In genomic region chr10:63428243-63429022, GRCm38 (mm10) we compare ENCODE assay signal across 9 mouse cellular contexts. TPM values are rescaled to one million over a fixed set of nuclear protein-coding genes. Genes with fewer than 3 reads are reported as not detected.
A peak's percentile ranks its signal among the peaks of the same experiment; 100 is the strongest.
DNase-seq lines count a peak whose midpoint lies in the region; ATAC-seq and TF ChIP-seq lines count a peak whose summit lies in the region.
"Had no signal": no experiment of that assay in that cellular context is flagged by ENCODE, and none has a peak within 500 bp of the region (broad histone marks: within the 10 kb centered on the region; RNA-seq: fewer than 3 reads in every experiment).

No protein-coding gene starts in this region.

- no peaks in the 10 kb centered on the region for H3K9me3 ChIP-seq in kidney, embryonic 16.5 days (ENCODE audit: low read length)
- H3K9me3 ChIP-seq in neural tube, embryonic 15.5 days (replicated peaks) = no peaks in the 10 kb centered on the region

- no peaks in the 10 kb centered on the region; the same call in 1 of the 2 replicates for H3K4me1 ChIP-seq in heart, adult 2 months (ENCODE audit: control insufficient read depth, insufficient read depth, low read length)
- no peaks in the 10 kb centered on the region; the same call in 1 of the 2 replicates for H3K4me1 ChIP-seq in kidney, embryonic 16.5 days (ENCODE audit: insufficient read depth, low read length)
- no peaks in the 10 kb centered on the region for H3K4me1 ChIP-seq in lung, adult 2 months (ENCODE audit: control insufficient read depth, insufficient read depth, low read length)
- peaks cover 6% of the 10 kb centered on the region; the same call in 1 of the 2 replicates for H3K4me1 ChIP-seq in neural tube, embryonic 15.5 days

- TF ChIP-seq EP300 in heart, adult 2 months (IDR thresholded peaks at IDR 0.05; ENCODE audit: insufficient read depth, low read depth, low read length) = no peak

- H3K36me3 ChIP-seq in C2C12 (ENCODE audit: control insufficient read depth, insufficient read depth) = no peaks in the 10 kb centered on the region
- H3K36me3 ChIP-seq in heart, adult 2 months (ENCODE audit: control insufficient read depth, insufficient read depth, low read length) = no peaks in the 10 kb centered on the region
- H3K36me3 ChIP-seq in kidney, embryonic 16.5 days (ENCODE audit: insufficient read depth, low read length) = no peaks in the 10 kb centered on the region
- no peaks in the 10 kb centered on the region for H3K36me3 ChIP-seq in neural tube, embryonic 15.5 days

- intact Hi-C loops in heart, adult 2 months (cut with DNase I) = loop anchor here (1.0 to 2.0 kb wide), 3 partner anchors 28 to 89 kb away; partner anchors contain the start of gene Dnajc12

- DNase-seq in MEL-GATA-1-ER (ENCODE audit: extremely low read depth, low read depth) = peak; percentile 44
- DNase-seq in cerebellum, postnatal 36 days = peak; percentile 30 to 31
- DNase-seq in heart, adult 2 months = peak; percentile 43 to 47
- DNase-seq in lung, adult 2 months = no peak

- peak overlapping the region; percentile 83 for H3K4me2 ChIP-seq in kidney, embryonic 16.5 days (replicated peaks; ENCODE audit: low read depth, low read length)
- H3K4me2 ChIP-seq in neural tube, embryonic 15.5 days = peak overlapping the region; percentile 80

- ATAC-seq in kidney, embryonic 16.5 days (ENCODE audit: low FRiP score, low TSS enrichment) = no peak
- ATAC-seq in neural tube, embryonic 15.5 days (ENCODE audit: low FRiP score) = no peak; the same call in 1 of the 2 replicates
- ATAC-seq in megakaryocyte-erythroid progenitor cell, adult 5-6 weeks (replicated peaks; ENCODE audit: low FRiP score, low TSS enrichment, poor library complexity, severe bottlenecking) = no peak

- H3ac ChIP-seq in C2C12 (ENCODE audit: control insufficient read depth, insufficient read length, low read depth) = peak overlapping the region; percentile 45

- peak overlapping the region; percentile 48 for H3K27ac ChIP-seq in heart, adult 2 months
- peak overlapping the region; percentile 39; the same call in 1 of the 2 replicates for H3K27ac ChIP-seq in kidney, embryonic 16.5 days (ENCODE audit: low read length)
- H3K27ac ChIP-seq in neural tube, embryonic 15.5 days (replicated peaks) = peak overlapping the region; percentile 48

- peak overlapping the region; percentile 1; the same call in 1 of the 2 replicates for H3K9ac ChIP-seq in heart, adult 2 months (ENCODE audit: low read depth, low read length)
- peak overlapping the region; percentile 66 for H3K9ac ChIP-seq in kidney, embryonic 16.5 days (replicated peaks; ENCODE audit: low read length)
- H3K9ac ChIP-seq in neural tube, embryonic 15.5 days (replicated peaks) = peak overlapping the region; percentile 56

- TF ChIP-seq POLR2A in heart, adult 2 months (IDR thresholded peaks at IDR 0.05; ENCODE audit: insufficient read depth, low read depth, low read length) = no peak
- no peak for TF ChIP-seq POLR2A in lung, adult 2 months (IDR thresholded peaks at IDR 0.05; ENCODE audit: borderline replicate concordance, extremely low read depth, low read depth, low read length)

- TF ChIP-seq CTCF in C2C12 (IDR thresholded peaks at IDR 0.05; ENCODE audit: control insufficient read depth, insufficient read depth, insufficient read length) = no peak
- no peak for TF ChIP-seq CTCF in heart, adult 2 months (IDR thresholded peaks at IDR 0.05)
- TF ChIP-seq CTCF in lung, adult 2 months (IDR thresholded peaks at IDR 0.05; ENCODE audit: insufficient read depth, low read length) = no peak

- no peaks in the 10 kb centered on the region for H3K79me2 ChIP-seq in C2C12 (ENCODE audit: control insufficient read depth, insufficient read depth)
- H3K79me2 ChIP-seq in heart, adult 2 months (replicated peaks; ENCODE audit: control insufficient read depth, insufficient read depth, low read length) = no peaks in the 10 kb centered on the region

- peak overlapping the region; percentile 84 for H3K4me3 ChIP-seq in C2C12 (ENCODE audit: insufficient read depth, poor library complexity, severe bottlenecking)
- H3K4me3 ChIP-seq in heart, adult 2 months = peak overlapping the region; percentile 87
- H3K4me3 ChIP-seq in kidney, embryonic 16.5 days (ENCODE audit: low read length) = peak overlapping the region; percentile 81
- H3K4me3 ChIP-seq in lung, adult 2 months (replicated peaks; ENCODE audit: extremely low read depth, low read depth, low read length) = peak overlapping the region; percentile 66
- peak overlapping the region; percentile 74 for H3K4me3 ChIP-seq in neural tube, embryonic 15.5 days (replicated peaks)

- 15% methylated on average over 19 of the region's 19 CpGs for WGBS in heart, adult 2 months
- whole genome bisulfite sequencing in kidney, embryonic 16.5 days = 21% methylated on average over 19 of the region's 19 CpGs
- 14% methylated on average over 19 of the region's 19 CpGs for WGBS in lung, adult 2 months
- 27% methylated on average over 19 of the region's 19 CpGs for WGBS in neural tube, embryonic 15.5 days

- no peaks in the 10 kb centered on the region for H3K27me3 ChIP-seq in C2C12 (ENCODE audit: control insufficient read depth, insufficient read depth, insufficient read length)
- no peaks in the 10 kb centered on the region for H3K27me3 ChIP-seq in heart, adult 2 months (ENCODE audit: control insufficient read depth, insufficient read depth, low read length)
- H3K27me3 ChIP-seq in kidney, embryonic 16.5 days (ENCODE audit: insufficient read depth, low read length) = no peaks in the 10 kb centered on the region
- no peaks in the 10 kb centered on the region for H3K27me3 ChIP-seq in neural tube, embryonic 15.5 days (replicated peaks)

- no peaks in the 10 kb centered on the region for H3K79me3 ChIP-seq in C2C12 (ENCODE audit: low read depth)

TF ChIP-seq in C2C12, 6 proteins besides CTCF, POLR2A, EP300 and RAD21:
- TF ChIP-seq MYOD1 (IDR thresholded peaks at IDR 0.05; ENCODE audit: control insufficient read depth, insufficient read length, low read depth) = no peak
- TF ChIP-seq MAX (IDR thresholded peaks at IDR 0.05) = no peak
- TF ChIP-seq FOSL1 (IDR thresholded peaks at IDR 0.05; ENCODE audit: insufficient read depth, low read length, poor library complexity, severe bottlenecking) = no peak
- no peak for TF ChIP-seq MYOG (IDR thresholded peaks at IDR 0.05; ENCODE audit: control insufficient read depth, extremely low read depth, insufficient read length)
- no peak for TF ChIP-seq CEBPB (IDR thresholded peaks at IDR 0.05; ENCODE audit: low read depth)

RNA-seq across cellular contexts. Expression of gene Ctnna3, which starts 1.5 kb away (rescaled TPM):
- 0.01 TPM for polyA plus RNA-seq in C2C12 (2012; fragmentation: generic; extraction: Trizol)
- total RNA-seq in heart, adult 2 months (2021) = 10 to 100 TPM; 46.9 to 54.6 TPM
- 6.4 and 18.6 TPM in 2 replicates for polyA plus RNA-seq in heart, adult 2 months (2012; rRNA removed)
- polyA plus RNA-seq in kidney, embryonic 16.5 days (2015; fragmentation: Nextera tagmentation; extraction: Ambion mirVana) = 0.49 and 0.55 TPM in 2 replicates
- polyA plus RNA-seq in lung, adult 2 months (2012; rRNA removed) = 0.12 and 0.33 TPM in 2 replicates
- 7.9 and 9.5 TPM in 2 replicates for polyA plus RNA-seq in neural tube, embryonic 15.5 days (2015; fragmentation: Nextera tagmentation; extraction: Ambion mirVana)
- not detected in 2 replicates for total RNA-seq in megakaryocyte-erythroid progenitor cell, adult 5-6 weeks (2014; fragmentation: Nextera tagmentation)
- total RNA-seq in megakaryocyte-erythroid progenitor cell, adult 5-6 weeks (2017) = not detected in 2 replicates

RNA-seq across cellular contexts. Expression of gene Gm7075, which starts 6.8 kb away (rescaled TPM):
- not detected for polyA plus RNA-seq in C2C12 (2012; fragmentation: generic; extraction: Trizol)
- total RNA-seq in heart, adult 2 months (2021) = not detected
- not detected in 2 replicates for polyA plus RNA-seq in heart, adult 2 months (2012; rRNA removed)
- not detected in 2 replicates for polyA plus RNA-seq in kidney, embryonic 16.5 days (2015; fragmentation: Nextera tagmentation; extraction: Ambion mirVana)
- not detected in 2 replicates for polyA plus RNA-seq in lung, adult 2 months (2012; rRNA removed)
- polyA plus RNA-seq in neural tube, embryonic 15.5 days (2015; fragmentation: Nextera tagmentation; extraction: Ambion mirVana) = not detected in 2 replicates
- total RNA-seq in megakaryocyte-erythroid progenitor cell, adult 5-6 weeks (2014; fragmentation: Nextera tagmentation) = not detected in 2 replicates
- not detected in 2 replicates for total RNA-seq in megakaryocyte-erythroid progenitor cell, adult 5-6 weeks (2017)
- total RNA-seq: layer of hippocampus, adult 18-20 months had no signal

RNA-seq across cellular contexts. Expression of gene Dnajc12, which starts 46.2 kb away (rescaled TPM):
- polyA plus RNA-seq in C2C12 (2012; fragmentation: generic; extraction: Trizol) = 2.8 TPM
- 10 to 100 TPM; 11.6 to 13.5 TPM for total RNA-seq in heart, adult 2 months (2021)
- polyA plus RNA-seq in heart, adult 2 months (2012; rRNA removed) = 3.5 and 3.9 TPM in 2 replicates
- 10.3 and 16.3 TPM in 2 replicates for polyA plus RNA-seq in kidney, embryonic 16.5 days (2015; fragmentation: Nextera tagmentation; extraction: Ambion mirVana)
- 1.7 and 2.8 TPM in 2 replicates for polyA plus RNA-seq in lung, adult 2 months (2012; rRNA removed)
- 25.4 and 27.5 TPM in 2 replicates for polyA plus RNA-seq in neural tube, embryonic 15.5 days (2015; fragmentation: Nextera tagmentation; extraction: Ambion mirVana)
- 0.68 and 1.0 TPM in 2 replicates for total RNA-seq in megakaryocyte-erythroid progenitor cell, adult 5-6 weeks (2014; fragmentation: Nextera tagmentation)
- 2.5 and 2.8 TPM in 2 replicates for total RNA-seq in megakaryocyte-erythroid progenitor cell, adult 5-6 weeks (2017)

RNA-seq across cellular contexts. Expression of gene Sirt1, which starts 46.9 kb away (rescaled TPM):
- polyA plus RNA-seq in C2C12 (2012; fragmentation: generic; extraction: Trizol) = 4.2 TPM
- total RNA-seq in heart, adult 2 months (2021) = 10 to 100 TPM; 10.4 to 11.5 TPM
- 2.5 and 5.8 TPM in 2 replicates for polyA plus RNA-seq in heart, adult 2 months (2012; rRNA removed)
- 4.1 and 5.4 TPM in 2 replicates for polyA plus RNA-seq in kidney, embryonic 16.5 days (2015; fragmentation: Nextera tagmentation; extraction: Ambion mirVana)
- 3.3 and 4.8 TPM in 2 replicates for polyA plus RNA-seq in lung, adult 2 months (2012; rRNA removed)
- 4.4 and 4.7 TPM in 2 replicates for polyA plus RNA-seq in neural tube, embryonic 15.5 days (2015; fragmentation: Nextera tagmentation; extraction: Ambion mirVana)
- total RNA-seq in megakaryocyte-erythroid progenitor cell, adult 5-6 weeks (2014; fragmentation: Nextera tagmentation) = 29.8 and 39.3 TPM in 2 replicates
- total RNA-seq in megakaryocyte-erythroid progenitor cell, adult 5-6 weeks (2017) = 60.1 and 66.1 TPM in 2 replicates

Comparison
In these comparisons a context has a peak if more than half of its experiments do, and no peak if none do; other contexts are left out.
1. H3K9ac ChIP-seq: peak in every context shown above with its lines; median percentile 66 in kidney, embryonic 16.5 days; 56 in neural tube, embryonic 15.5 days; 1 in heart, adult 2 months.